Mouse (Mus musculus) mouse trophoblast stem cell (cell line): Measurements from ENCODE around the gene Tmem106b.

Experiments
- in situ Hi-C, 2 experiments: fragments of 300-500 bp; cut with MseI, MboI; formaldehyde crosslinking; loops; 2 replicates in 1 of 2; 3 replicates in 1 of 2; pipeline ENCODE4 v1.15.1; 2025

The Tmem106b gene

DNA sequence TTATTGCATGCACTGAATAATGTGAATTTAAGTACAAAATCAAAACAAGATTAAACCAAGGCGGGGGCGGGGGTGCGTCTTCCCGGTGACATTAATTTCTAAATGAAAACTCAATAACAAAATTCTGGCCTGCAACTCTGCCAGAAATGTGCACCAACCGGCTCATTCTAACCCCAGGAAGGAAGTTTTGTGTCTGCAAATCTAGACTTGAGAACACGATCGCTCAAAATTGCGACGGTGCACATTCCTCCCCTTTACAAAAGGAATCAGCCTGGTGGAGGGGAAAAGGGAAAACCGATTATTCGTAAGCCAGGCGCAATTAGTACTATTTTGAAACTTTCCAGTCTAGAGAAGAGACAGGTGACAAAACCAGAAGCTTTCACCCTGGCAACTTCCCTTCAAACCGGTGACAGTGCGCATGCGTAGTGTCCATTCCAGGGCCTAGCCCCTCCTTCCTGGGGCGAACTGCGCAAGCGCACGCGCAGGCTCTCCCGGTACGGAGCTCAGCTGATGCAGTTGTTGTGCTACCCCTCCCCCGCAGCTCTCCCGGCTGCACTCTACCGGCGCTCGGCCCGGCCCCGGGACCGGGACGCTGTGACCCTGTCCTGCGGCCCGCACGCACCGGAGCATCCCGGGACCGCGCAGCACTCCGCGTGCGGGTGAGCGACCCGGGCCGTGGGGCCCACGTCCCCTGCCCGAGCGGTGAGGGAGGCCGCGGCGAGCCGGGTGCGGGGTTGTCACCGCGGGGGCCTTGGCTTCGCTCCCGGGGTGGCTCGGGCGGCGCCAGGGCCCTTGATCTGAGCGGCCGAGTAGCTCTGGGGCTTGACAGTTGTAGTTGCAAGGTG lies at the start of gene Tmem106b:
TSS of gene Tmem106b (plus strand) at position 458 of the 845 bp plus-strand sequence.
- in situ Hi-C loops: no loop called here

DNA sequence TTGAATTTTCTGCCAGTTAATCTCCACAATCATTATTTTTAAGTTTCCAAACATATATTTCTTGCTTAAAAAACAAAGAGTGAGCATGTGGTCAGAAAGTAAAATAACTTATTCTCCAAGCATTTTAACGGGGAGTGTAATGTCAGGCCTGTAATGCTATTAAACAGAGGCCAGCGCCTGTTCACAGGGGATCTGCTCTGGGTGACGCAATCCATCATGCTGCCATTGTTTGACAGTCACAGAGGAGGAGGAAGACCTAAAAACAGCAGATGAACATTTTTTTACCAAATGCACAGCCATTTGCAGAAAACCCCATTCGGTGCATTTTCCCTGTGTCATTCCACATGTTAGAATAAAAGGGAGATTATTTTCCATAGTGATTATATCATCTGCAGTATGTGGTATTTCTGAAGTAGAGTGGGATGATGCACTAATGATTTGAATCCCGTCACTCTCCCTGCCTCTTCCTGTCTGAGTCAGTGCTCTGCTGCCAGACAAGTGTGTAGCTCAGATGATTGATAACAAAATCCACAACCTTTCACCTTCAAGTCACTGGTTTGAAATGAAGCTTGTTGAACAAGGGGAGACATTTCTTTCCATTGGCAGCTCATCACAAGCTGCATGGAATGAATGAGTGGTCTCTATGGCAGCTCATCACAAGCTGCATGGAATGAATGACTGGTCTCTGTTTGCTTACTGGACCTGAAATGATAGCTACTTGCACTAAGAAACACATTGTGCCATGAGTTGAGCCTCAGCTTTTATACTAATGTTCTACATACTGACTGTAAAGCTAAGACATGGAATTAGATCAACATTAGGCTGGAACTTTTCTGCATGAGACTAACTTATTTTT lies 48.1 kb upstream of the Tmem106b start:
- in situ Hi-C loops: no loop called here

DNA sequence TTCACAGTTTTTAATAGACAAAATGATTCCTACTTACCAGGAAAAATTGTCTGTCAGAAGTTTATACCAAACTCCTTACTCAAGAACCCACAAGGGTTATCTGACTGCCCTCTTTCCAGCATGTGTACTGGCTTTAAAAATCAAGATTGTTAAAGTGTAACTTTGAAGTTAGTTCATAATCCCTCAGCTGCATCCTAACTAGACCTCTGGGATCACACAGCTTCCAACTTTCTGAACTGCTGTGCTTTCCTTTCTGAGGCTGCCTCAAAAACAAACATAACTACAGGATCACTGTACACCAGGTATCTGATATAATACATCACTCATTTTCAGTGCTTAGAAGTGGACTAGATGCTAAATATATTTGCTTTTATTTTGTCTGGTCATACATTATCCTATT lies 39.0 kb upstream of the Tmem106b start:
- in situ Hi-C loops: no loop called here

DNA sequence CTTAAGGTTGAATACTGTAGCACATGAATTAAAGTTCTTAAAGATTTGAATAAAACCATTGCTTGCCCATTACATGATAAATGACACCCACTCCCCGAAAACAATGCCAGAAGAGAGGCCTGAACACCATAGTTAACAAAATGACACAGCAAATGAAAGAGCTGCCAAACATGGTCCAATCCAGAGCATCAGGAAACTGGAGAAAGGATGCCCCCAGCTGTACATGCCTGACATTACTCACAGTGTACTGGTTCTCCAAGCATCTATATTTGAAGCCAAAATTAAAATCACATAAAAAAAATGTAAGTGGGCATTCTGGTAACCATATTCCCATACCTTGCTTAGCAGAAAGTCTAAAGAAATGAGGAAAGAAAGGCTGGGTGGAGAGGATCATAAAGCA lies 38.6 kb upstream of the Tmem106b start:
- in situ Hi-C loops: no loop called here

DNA sequence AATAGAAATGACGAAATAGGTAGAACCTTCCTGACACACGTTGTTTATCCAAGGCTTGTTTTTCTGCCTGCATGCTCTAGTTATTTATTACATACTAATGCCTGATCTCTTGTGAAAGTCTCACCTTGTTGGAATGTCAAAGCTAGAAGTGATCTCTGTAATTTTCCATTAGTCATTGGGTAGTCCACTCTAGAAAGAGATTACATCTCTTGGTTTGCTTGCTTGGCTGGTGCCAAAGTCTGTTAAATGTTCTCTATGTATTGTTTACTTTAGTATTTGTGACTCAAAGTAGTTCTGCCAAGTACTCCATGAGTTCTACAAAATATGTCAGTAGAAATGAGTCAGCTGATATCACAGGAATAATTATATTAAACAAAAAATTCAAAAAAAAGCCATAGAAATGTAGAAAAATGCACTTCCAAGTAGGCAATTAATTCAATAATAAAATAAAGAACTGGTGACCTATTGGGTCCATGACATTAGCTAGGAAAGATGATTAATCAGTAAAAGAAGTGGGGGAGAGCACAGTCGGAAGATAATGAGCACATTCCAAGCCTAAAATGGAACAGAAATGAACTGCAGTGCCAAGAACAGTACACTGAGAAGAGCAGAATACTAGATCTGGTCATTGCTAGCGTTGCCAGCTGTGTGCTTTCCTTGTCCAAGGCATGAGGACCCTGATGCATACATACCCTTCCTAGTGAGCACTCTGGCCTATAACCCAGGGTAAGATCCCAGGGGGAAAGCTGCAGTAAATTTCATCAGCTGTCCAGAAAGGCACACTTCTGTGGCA lies 17.0 kb upstream of the Tmem106b start:
- in situ Hi-C loops: no loop called here

DNA sequence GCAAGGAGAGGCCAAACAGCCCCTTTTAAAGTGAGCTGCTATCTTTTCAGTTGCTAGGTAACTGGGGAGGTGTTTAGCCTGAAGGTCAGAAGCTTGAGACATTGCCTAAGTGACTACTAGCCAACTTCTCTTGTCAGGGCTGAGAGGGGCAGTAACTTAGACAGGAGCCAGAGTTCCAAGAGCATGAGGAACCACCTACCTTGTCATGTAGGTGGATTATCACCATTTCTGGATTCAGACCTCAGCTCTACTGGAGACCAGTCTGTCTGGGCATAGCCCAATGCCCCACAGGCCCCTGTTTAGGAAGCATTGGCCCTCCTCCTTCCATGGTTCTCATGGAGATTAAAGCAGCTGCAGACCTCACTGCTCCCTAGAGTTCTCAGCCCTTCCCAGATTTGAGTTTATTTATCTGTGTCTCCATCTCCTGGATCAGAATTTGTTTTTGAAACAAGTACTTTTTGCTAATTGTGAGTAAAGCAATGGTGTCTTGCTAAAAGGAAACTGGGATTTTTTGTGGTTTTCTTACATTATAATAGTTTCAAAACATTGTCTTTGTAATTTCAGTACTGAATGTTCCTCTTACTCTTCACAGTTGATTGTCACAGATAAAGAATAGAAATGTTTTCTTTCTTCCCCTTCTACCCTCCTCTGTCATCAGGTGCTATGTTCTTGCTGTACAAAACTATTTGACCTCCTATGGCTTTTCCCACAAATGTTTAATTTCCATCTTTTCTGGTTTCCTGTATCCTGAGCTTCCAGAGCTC lies 8.1 kb upstream of the Tmem106b start:
- in situ Hi-C loops: no loop called here

DNA sequence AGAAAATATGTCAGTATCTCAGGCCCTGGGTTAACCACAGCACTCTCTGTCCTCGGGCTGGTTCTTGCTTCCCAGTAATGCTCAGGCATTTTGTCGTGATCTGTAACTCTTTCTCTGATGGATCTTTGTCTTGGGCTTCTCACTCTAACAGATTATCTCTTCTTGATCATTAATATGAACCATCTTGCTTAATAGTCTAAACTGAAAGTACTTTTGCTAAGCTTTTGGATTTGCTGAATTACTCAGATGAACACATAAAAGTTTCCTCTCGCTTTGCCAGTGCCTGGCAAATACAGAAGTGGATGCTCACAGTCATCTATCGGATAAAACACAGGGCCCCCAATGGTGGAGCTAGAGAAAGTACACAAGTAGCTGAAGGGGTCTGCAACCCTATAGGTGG lies 7.5 kb upstream of the Tmem106b start:
- in situ Hi-C loops: no loop called here

DNA sequence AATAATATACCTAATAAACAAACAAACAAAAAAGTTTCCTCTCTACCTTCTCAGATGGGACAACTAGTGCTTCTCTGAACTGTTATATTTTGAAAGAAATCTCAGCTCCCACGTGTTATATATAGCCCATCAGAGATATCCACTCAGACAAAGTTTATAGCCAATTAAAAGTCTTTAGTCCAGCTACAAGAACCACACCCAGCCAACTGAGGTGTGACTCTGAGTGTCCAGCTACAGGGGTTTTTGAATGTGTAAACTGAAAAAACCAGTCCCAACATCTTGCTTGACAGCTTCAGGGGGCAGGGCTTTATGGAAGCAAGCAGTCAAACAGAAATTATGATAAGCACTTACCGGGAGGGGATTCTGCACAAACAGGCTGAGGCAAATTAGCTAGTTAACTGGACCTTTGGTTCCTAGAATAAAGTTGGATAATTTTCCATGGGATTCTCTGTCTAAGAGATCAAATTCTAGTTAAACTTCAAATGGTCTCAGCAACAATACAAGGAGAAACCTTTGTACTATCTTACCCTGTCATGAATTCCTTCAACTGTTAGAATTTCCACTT lies 6.8 kb upstream of the Tmem106b start:
- in situ Hi-C loops: no loop called here

DNA sequence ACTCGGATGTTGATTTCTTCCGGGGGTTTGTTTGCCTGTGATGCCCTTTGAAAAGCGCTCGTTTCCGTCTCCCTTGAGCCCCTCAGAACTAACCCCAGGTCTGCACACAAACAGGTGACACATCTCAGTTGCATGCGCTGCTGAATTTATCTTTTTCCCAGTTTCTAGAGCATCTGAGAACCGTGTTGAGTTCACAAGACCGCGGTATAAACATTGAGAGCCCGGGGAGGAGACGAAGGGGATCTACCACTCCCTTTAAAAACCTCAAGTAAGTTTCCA lies 527 bp downstream of the Tmem106b start:
- in situ Hi-C loops: no loop called here

DNA sequence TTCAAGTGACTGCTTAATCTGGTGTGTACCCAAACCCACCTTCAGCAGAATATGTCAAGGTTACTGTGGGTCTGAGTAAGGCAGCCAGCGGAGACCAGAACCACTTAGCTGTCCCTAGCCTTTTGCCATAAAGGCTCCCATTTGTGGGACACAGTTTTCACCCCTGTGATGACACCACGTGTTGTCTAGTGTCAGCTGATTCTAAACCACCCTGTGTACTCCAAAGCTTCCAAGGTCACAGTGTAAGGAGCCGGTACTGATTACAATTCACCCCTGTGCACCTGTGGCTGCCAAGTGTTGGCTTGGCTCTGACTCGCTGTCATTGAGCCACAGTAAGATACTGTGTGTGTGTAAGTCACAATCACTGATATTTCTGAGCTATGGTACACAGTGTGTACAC lies 926 bp downstream of the Tmem106b start:
- in situ Hi-C loops: no loop called here

DNA sequence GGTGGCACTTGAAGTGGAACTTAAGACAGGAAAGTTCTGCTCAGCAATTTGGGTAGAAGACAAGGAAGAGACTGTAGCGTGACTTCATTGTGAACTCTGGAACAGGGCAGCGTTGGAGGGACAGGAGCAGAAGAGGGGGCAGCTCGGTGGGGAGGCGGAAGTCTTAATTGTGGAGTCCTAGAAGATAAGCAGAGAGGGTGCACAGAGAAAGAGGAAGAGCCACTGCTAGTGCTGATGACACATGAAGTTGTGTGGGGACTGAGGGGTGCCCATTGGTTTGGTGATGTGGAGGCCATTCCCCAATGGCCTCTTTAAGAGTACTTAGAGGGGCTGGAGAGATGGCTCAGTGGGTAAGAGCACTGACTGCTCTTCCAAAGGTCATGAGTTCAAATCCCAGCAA lies 3.5 kb downstream of the Tmem106b start:
- in situ Hi-C loops: no loop called here

DNA sequence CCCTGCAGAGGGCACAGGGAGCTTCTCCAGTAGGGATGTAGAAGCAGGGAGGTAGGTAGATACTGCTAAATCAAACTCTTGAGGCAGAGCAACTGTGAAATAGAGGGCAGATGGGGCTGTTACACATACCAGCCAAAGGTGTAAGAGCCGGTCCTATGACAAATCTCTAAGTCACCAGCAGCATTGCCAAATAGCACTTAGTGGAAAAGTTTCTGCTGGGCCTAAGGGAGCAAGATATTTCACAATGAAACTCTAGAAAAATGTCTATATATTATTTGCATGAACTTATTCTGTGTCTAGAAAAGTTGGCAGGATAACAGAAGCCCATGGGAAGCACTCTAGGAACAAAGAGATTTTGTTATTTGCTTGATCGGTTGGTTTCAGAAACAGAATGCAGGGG lies 4.3 kb downstream of the Tmem106b start:
- in situ Hi-C loops: no loop called here

DNA sequence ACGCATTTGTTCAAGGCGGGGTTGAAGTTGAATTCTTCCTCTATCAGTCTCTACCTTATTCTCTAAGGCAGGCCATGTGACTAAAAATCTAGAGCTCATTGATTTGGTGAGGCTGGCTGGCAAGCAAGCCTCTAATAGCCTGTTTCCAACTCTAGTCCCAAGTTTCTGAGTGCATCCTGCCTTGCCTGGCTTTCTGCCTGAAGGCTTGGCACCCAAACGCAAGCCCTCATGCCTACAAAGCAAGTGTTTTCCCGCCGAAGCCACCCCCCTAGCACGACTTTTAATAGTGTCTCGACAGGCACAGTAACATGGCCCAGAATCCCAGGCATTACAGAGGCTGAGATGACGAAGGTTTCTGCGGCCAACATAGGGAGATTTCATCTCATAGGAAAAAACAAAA lies 13.3 kb downstream of the Tmem106b start:
- in situ Hi-C loops: no loop called here

DNA sequence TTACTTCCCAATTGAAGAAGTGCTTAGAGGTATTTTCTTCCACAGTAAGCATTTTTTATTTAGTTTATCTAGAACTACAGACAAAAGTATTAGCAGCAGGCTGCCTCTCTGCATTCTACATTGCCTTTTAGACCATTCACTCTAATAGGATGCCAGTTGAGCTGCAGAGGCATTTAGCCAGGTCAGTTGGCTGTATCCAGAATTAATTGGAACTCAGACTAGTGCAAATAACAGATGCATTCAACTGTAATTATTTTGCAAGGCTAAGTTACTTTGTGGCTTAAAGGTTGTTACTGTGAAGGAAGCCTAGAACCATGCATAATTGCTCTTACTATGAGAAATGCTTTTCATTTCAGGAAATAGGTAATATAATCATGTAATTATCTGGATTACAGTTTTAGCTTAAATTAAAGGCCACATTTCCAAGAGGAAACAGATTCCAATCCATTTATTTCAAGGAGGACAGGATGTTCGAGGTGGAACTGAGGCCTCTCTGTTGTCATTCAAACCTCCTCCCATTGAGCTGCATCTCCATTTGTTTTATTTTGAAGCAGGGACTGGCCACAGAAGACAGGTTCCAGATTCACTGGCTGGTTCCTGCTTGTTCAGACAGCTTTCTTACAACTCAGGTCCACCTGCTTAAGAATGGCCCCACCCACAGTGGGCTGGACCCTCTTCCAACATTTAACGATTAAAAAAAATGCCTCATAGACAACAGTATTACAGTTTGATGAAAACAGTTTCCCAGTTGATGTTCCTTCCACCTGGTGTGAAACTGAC lies 27.3 kb downstream of the Tmem106b start:
- in situ Hi-C loops: no loop called here

DNA sequence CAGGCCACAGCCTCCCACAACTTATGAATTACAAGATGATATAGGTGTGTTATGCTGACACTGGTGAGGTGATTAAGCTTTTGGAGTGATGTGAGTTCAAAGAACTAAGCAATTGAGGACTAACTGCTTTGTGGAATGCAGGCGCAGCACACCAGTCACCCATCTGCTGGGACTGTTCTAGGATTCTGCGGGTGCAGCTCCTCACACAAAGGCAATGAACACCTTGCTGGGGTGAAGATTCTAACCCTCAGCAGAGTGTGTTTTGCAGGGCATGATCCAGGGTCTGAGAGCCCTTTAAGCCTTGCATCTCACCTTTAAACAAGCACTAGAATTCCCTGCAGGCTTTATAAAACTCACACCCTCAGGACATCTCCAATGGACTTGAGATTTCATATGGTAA lies 30.6 kb downstream of the Tmem106b start:
- in situ Hi-C loops: no loop called here

DNA sequence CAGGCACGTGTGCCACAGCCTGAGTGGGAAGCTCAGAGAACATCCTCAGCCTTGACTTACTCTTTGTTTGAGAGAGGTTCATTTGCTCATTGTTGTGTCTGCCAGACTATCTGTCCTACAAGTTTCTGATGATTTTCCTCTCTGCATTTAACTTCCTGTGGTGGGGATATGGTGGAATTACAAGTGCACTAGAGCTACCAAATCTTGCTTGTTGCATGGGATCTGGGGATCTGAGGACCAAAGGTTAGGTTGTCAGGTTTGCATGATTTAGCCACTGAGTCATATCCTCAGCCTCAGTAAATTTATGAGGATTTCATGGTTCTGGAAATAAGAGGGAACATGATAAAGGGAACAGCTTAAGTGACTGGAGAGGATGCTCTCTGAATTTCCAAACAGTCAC lies 39.1 kb downstream of the Tmem106b start:
- in situ Hi-C loops: no loop called here

DNA sequence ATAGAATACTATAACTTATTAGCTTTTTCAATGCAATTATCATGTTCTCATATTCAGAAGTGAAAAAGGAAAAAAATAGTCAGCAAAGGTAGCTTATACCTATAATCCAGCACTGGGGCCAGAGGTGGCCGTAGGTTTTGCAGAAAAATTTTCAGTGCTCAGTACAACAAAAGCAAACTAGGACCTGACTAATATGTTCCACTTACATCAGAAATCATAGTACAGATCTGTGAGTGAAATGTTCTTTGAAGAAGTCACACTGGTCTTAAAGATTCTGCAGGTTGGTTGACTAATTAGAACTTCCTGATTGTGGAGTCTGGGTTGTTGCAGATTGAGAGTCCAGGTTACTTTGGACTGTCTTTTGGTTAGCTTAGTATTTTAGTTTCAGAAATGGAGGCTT lies 67.7 kb downstream of the Tmem106b start:
- in situ Hi-C loops: no loop called here
